Mouse (Mus musculus) NIH3T3 (cell line): ENCODE data around the gene Cfap161.

Source experiments
- DNase-seq: peaks from one replicate; pipeline ENCODE4 v3.0.0-alpha.2; 2012; ENCODE audit warnings: low read depth

Cfap161 gene

DNA sequence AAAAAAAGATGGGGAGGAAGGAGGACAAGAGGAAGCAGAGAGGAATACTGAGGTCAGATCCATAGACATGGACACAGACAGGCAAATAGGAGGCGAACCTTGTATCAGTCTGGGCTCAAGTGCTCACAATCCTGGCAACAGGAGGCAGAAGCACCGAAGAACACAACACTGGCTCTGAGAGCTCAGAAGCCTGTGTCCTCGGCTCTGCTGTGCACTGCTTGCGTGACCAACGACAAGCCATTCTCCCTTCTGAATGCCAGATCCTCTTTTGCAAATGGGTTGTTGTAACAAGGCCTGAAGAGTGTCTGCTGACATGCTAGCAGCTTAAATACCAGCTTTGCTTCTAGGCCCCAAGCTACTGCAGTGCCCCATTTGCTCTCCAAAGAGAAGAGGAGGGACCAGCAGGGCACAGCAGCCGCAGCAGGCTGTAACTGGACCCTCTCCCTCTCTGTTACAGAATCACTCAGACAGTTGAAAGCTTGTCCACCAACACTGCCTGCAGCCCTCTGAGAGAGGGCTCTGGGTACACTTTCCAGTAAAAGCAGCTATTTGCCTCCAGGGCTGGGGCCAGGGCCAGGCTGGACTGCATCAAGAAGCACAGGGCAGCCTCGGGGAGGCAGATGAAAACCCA is 54.9 kb downstream of the Cfap161 start:
- peak; percentile 53 for DNase-seq

DNA sequence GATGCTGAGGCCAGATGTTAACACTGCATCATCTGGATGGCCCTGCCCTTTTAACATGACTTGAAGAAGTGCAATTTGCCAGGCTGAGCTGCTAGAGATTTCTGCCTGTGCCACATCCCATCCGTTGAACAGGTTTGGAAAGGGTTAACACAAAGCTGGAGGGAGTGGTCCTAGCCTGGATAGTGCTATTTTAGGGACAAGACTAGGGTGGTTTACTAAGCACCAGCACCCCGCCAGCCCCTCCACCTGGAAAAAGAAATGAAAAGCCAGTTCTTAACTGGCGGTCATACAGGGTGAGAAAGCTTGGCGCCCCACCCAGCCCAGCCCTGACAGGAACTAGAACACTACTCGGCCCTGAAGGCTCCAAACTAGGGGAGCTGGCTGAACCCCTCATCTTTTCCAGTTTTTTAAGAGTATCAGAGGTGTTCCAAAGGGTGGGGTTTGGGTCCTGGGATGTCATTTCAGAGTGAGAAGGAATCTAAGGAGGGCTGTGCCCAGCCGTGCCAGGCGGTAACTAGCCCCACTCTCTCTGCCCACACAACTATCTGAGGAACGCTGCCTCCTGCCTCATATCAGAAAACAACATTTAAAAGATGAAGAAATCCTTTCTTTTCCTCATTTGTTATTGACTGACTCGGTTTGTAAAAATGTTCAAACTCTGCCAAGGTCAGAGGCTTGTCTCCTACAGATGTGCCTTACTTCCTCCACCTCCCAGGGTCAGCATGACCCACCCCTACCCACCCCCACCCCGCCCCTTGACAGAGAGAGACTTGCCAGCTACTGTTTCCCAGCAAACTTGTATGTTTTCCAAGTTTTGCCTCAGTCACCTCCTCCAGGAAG is 55.8 kb downstream of the Cfap161 start:
- peak; percentile 73 for DNase-seq

DNA sequence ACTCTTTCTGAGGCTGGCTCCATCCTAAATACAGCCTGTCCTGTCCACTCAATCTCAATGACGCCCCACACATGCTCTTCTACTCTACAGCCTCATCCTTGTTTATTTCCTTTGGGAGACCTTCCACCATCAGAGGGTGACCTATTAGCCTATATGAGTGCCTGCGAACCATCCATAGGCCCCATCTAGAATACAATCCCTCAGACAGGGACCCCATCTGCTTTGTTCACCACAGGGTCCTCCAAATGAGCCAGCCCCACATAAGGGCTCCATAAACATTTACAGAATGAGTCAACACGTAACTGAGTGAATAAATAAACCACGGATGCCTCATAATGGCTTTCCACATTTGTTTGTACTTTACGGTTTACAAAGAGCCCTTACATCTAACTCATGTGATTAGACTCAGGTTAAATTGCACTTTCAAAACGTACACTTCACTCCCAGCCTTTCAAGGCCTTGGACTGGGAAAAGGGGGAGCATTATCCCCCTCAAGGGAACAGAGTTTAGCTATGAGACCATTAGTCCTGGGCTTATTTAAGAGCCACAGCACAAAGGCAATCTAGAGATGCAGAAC is 56.7 kb downstream of the Cfap161 start:
- peak; percentile 75 for DNase-seq

DNA sequence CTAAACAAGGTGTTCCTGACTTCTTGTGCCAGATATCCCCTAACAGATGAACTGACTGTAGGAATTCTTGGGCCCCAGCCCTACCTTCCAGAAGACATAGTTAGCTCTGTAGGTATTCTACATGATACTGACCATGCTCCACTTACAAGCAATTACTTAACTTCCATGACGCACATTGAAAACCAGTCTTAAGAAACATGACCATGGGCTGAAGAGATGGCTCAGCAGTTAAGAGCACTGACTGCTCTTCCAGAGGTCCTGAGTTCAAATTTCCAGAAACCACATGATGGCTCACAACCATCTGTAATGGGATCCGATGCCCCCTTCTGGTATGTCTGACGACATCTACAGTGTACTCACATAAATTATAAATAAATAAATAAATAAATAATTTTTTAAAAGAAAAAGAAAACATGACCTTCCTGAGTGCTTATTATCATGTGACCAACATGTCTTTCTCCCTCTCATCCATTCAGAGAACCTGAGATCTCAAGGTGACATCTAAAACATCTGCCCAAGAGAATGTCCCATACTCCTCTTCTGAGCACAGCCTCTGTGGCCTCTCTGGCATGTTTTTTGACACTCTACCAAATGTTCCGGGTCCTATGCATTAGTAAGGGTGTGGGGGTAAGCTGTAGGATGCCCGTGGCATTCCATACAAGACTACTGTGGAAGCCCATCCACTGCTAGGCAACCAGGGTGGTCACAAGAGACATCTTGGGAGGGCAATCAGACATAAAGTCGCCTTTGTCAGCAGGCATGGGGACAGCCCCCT is 58.2 kb downstream of the Cfap161 start:
- no peak for DNase-seq

DNA sequence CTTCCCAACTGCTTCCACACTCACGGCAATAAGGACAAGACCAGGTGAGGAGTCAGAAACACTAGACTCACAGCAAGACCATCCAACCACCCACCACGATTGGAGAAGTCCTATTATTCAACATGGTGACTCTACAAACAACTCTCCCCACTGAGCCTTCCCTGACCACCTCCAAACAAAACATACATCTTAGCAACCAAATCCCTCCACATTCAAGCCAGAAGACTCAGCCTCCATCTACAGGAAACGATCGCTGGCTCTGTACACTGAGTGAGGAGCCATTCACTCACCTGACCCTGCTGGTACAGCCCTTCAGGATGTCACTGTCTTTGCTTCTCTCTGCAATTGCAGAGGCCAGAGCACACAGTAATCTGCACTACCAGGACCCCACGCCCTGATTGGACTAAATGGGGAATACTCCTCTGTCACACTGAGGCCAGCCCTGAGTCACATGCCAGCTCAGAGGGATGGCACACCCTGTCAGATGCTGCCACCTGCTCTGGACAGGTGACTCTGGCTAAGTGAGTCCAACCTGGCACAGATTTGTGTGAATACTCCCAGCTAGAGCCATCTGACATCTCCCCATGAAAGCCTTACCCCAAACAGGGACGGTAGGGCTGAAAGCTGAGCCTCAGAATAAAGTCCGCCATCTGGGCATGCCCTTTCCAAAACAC is 59.4 kb downstream of the Cfap161 start:
- no peak for DNase-seq

DNA sequence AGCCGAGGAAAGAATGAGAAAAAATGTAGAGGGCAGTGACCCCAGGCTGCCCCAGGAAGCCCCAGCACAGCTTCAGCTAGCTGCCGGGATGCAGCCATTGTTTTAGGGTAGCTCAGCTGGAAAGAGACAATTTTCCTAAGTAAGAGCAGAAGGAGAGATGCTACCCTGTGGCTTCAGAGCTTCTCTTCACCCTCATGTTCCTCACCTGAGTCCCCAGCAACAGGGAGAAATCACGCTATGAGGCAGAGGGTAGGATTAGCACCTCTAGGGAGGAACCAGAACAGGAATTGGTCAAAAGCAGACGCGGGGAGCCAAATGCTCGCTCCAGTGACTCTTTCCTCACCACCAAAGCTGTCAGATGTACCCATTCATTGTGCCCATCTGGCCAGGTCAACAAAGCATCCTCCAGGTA is 60.0 kb downstream of the Cfap161 start:
- no peak for DNase-seq

DNA sequence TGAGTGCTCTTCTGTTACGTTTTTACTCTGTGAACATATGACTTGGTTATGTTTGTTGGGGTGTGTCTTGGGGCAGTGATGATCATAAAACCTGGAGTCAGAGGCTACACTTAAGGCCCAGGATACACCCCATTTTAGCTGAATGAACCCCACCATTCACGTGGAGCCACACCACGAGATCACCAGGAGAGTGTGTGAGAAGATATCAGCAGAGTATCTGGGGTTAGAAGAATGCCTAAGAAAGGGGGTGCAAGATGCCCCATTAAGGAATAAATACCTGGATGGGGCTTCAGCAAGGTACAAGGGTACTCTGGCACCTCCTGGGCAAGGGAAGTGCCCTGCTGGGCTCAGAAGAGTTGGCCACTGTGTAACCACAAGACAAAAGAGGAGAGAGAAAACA is 60.4 kb downstream of the Cfap161 start:
- DNase-seq, result no peak

DNA sequence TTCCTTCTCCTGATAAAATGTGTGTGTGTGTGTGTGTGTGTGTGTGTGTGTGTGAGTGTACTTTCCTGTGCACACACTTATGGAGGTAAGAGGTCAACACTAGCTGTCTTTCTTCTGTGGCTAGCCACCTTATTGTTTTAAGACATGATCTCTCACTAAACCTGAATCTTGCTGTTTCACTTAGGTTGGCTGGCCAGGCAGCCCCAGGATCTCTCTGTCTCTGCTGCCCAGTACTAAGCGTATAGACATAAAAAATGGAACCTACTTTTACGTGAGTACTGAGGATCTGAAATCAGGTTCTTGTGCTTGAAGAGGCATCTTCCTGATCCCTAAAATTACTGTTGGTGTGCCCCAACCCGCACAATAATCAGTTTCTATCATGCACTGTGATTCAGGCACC is 61.9 kb downstream of the Cfap161 start:
- no peak for DNase-seq

DNA sequence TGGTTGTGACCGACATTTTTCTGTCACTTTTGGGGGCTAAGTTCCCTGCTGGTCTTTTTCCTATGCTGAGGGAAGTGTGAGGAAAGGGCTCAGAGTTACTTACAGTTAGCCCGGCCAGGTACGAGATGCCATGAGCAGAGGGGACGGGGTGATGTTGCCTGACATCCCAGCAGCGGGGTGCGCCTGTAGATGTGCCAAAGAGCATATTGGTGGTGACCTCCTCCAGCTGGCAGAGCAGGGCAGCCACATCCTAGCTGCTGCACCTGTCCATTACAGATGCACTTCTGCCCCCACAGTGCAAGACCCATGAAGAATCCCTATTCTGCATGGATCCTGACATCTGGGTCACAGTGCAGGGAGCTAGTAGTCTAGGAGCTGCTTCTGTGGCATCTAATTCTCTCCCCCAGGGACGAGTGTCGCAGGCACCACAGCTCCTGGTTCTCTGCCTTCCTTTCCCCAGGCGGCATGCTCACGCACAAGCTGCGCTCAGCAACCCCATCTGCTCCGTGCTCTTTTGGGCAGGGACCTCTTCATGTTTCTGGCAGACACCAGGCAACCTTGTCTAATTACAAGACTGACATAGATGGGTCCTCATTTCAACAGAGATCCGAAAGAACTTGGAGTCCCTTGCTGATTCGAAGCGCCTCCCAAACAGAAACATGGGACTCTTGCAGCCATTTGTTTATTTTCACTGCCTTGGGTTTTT is 62.6 kb downstream of the Cfap161 start:
- DNase-seq, result no peak

DNA sequence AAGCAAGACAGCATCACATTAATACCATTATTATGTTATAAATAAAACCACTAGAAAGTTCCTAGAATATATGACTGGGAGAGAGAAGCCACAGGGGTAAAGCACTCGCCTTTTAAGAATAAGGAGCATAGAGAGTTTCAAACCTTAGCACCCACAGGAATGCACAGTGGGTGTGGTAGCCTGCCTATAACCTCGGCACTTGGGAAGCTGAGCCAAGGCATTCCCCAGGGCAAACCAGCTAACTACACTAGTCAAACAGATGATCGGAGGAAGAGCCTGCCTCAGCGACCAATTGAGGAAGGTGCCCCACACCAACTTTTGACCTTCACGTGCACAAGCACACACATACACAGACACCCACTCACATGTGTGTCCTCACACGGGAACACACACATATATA is 63.4 kb downstream of the Cfap161 start:
- peak; percentile 53 for DNase-seq

DNA sequence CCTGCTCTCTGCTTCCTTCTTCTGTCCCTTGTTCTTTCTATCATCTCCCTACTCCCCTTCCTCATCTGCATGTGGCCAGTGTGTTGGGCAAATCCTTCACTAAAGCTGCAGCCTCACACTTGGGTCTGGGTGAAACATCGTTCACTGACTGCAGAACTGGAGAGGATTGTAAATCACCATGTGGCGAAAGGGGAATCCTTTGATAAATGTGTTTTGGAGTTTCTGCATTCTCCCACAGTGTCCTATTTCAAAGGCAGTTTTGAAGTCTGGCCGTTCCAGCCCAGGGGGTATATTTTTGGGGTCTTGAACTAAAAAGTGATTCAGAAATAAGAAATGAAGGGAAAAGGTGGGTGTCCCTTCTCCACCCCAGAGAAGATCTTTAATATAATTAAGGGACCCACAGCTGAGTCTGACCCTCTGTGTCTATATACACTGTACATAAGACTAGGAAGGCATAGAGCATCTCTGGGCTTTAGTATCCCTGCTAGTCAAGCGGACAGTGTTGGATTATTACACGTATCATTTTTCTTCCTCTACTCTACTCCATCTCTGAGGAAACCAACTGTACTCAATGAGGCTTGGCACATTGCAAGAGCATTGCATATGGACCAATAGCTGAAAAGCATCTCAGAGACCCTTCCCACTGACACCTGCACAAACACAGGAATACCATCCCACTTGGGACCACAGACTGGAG is 67.6 kb downstream of the Cfap161 start:
- DNase-seq, result peak; percentile 73

DNA sequence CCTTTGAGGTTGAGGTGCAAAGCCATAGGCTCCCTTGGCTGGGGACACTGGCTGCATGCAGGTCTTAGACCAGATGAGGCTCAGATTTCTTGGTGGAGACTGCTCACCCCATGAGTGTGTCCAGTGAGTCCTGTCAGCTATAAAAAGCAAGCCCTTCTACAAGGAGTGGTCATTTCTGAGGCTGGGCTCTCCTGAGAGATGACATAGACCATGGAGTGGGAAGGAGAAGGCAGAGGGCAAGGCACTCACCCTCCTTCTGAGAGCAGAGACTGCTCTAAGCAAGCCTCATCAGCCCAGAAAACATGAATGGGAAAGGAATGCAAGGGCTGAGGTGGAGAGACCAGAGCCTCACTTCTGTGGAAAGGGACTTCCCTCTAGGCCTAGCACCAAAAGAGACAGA is 68.9 kb downstream of the Cfap161 start:
- DNase-seq, result peak; percentile 65

DNA sequence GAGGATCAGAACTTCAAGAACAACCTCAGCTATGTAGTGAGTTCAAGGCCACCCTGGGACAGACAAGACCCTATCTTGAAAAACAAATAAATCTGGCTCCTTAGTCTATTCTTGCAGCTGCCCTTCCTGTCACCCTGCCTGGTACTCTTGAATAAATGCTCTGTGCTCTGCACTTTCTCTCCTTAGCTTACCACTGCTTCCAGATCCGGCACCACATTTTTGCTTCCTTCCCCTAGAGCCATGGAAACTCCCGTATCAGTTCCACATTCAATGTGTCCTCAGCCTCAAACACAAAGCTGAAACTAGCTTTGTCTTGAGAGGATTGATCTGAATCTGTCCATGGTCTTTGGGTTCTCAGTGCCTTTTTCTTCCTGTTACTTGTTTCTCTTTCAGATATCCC is 70.1 kb downstream of the Cfap161 start:
- no peak for DNase-seq
